Mouse (Mus musculus) c-Kit-positive CD71-positive TER-119-negative erythroid progenitor cells, embryonic 14.5 days (primary cell): ENCODE results near the gene Sp9.

Experiments
- DNase-seq: peaks from one replicate; pipeline ENCODE4 v3.0.0-alpha.2; 2013; ENCODE audit warnings: low read depth

Gene Sp9

DNA sequence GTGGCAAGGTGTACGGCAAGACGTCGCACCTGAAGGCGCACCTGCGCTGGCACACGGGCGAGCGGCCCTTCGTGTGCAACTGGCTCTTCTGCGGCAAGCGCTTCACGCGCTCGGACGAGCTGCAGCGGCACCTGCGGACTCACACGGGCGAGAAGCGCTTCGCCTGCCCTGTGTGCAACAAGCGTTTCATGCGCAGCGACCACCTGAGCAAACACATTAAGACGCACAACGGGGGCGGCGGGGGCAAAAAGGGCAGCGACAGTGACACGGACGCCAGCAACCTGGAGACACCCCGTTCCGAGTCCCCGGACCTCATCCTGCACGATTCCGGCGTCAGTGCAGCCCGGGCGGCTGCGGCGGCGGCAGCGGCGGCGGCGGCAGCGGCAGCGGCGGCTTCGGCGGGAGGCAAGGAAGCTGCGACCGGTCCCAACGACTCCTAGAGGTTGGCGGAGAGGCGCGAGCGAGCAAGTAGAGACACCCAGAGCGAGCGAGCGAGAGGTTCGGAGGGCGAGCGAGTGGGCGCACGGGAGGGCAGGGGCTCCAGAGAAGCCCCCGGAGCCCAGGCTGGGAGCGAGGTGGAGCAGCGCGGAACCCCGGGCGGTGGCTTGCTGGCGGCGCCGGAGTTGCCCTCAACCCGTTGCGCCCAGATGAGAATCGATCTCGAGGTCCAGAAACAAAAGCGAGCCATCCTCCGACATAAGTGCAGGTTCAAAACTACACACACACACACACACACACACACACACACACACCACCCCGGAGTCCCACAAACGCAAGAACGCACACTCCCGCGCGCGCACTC lies 2.6 kb downstream of the Sp9 start:
- DNase-seq, result no peak

- DNase-seq, result no peak
Observed at GRCm38 (mm10) chr2:73275261-73276040, 3.7 kb downstream of the Sp9 start.

GRCm38 (mm10) chr2:73276141-73276571 lies 4.4 kb downstream of the Sp9 start:
- no peak for DNase-seq

DNA sequence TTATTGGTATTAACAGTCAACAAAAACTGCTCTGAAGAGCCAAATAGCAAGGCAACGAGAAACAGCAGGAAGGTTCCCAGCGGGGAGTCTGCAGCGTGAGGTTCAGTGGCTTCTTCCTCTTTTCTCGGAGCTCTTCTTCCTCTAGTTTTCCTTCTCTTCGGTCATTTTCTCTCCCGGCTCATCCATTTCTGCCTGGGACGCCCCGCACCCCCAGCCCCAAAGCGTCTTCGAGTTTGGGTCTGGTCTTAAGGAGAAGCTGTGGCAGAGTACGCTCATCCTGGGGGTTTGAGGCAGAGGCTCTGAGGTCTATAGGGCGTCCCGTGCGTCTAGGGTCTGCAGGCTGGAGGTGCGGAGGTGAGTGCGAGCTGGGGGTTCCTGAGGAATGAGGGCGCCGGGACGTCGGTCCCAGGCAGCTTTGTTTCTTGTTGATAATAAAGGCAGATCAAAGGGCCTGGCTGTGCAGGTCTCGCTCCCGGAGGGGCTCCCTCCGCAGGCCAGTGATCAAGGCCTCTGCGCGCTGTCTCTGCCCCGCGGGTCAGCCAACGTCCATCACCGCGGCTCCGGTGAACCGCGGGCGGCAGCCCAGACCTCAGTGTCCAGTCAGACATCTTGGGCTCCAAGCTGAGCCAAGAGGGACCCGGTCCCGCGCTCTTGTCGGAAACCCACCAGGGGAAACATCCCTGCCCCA lies 5.4 kb downstream of the Sp9 start:
- DNase-seq, result no peak

DNA sequence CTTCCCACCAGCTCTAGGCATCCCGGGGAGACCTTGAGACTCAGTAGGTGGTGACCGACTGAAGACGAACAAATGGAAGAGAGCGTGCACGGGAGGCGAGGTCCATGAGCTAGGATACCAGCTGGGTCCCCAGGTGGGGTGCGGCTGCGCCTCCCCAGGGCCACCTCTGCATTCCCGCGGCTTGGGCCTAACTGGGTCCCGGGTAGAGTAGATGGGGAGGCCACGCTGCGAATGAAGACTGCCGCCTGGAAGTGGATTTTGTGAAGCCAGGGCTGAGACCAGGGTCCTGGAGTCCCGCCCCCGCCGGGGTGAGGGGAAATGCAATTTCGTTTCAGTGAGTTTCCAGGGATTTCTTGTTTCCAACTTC lies 6.0 kb downstream of the Sp9 start:
- no peak for DNase-seq

- peak; percentile 87 for DNase-seq
Observed at GRCm38 (mm10) chr2:73278131-73278854, 6.6 kb downstream of the Sp9 start.

DNA sequence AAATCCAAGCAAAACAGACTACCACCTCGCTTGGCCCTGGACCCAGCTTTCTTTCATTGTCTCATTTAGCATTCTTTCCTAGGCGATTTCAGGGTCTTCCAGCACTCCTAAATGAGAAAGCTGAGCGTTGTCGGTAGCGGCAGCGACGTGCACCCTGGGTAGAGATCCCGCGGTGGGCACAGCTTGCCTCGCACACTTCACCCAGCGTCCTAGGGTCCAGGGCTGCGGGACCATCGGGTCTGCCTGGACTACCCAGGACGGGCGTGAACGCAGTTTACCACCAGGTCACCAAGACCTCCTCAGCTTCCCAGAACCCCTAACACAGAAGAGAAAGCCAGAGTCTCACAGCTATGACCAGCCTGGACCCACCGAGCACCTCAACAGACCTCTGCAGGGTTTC lies 7.1 kb downstream of the Sp9 start:
- no peak for DNase-seq

- DNase-seq, result no peak
Observed at GRCm38 (mm10) chr2:73279271-73280038, 7.7 kb downstream of the Sp9 start.

DNA sequence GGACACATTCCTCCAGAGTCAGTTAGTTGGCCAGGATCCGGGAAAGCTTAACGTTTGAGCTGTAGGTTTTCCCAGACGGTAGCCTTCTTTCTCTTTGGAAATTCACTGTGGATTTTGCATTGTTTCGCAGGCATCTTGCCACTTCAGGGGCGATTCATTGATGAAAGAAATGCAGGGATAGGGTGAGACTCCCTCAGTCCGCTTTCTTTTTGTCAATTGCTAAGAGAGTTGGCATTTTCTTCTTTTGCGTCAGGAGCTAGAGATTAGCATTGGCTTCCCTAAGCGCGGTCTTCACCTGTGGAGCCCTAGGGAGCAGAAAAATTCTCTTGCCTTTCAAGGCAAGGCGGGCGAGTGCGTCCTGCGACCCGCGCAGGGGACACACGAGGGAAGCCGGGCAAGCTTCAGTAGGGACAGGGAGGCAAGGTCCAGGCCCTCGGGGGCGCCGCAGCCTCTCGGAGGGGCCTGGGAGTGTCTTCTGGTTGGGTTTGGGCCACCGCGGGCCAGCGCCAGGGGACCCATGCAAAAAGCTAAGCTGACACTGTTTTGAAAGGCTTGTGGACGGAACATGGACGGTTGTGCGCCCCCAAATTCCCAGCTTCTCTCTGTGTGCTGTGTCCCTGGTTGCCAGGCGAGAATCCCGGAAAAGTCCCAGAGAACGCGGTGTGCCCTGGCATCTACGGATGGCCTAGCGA lies 8.8 kb downstream of the Sp9 start:
- no peak for DNase-seq

- no peak for DNase-seq
Observed at GRCm38 (mm10) chr2:73281048-73281661, 9.4 kb downstream of the Sp9 start.

DNA sequence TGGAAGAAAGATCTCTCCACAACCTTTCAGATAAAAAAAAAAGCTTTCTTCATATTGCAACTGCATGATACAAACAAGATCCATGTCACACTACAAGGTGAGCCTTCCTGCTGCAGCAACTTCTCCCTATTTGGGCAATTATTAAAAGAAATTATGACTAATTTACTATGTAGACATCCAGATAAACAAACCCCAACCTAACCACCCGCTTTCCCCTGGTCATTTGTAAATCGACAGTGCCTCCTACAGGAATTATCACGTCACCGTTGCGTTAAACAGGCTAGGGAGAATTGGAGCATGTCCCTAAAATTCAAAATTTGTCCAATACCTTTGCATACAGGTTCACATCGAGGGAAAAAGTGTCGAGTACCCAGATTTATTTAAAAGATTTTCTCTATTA lies 10.0 kb downstream of the Sp9 start:
- no peak for DNase-seq

- DNase-seq, result no peak
Observed at GRCm38 (mm10) chr2:73285630-73286029, 13.9 kb downstream of the Sp9 start.

DNA sequence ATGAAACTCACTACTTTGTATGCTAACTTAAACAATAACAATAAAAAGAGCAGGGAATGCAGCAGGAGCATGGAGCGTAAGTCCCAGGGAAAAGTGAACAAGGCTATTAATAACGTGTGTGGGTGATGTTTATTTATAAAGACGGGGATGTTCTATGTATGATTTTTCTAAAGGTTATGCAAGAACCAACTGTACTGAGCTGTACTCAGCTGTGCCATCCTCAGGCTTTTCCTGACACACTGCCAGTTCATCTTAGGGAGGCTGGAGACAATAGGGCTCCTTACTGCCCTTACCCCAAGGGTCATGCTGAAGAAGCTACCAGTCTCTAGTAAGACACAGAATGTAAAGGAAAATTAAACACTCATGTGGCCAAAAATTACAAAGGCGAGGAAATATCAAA lies 19.4 kb downstream of the Sp9 start:
- no peak for DNase-seq

DNA sequence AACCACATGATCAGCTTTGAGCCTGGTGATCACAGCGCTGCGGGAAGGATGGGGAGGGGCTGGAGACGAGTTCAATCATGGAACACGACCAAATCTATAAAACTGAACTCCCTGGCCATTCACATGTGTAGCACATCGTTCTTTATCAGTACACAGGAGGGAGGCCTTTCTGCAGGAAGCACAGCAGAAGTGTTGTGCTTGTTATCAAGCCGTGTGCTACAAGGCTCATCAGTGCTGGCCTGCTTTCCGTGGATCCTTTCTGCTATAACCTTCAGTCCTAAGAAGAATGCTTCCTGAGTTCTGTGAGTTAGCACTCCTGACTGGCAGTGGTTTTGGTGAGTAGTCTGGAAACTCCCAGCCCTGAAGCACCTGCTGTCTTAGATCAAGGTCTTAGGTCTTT lies 23.3 kb downstream of the Sp9 start:
- no peak for DNase-seq

- DNase-seq, result no peak
Observed at GRCm38 (mm10) chr2:73298154-73298553, 26.4 kb downstream of the Sp9 start.

DNA sequence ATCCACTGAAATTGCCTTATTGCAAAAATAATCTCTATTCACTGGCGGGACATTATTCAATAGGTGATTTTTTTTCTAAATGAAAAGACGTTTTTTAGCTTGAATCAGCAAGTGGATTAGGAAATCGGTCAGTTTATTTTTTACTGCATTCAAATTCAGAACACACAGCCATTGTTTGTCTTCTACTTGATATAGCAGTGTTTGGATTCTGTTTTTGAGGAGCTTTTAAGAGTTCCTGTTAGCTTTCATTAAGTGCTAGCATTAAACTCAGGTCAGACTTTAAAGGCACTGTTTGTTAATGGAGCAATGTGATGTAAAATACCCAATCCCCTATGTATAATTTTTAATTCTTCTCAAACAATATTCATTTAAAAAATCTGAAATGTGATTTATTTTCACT lies 27.1 kb downstream of the Sp9 start:
- DNase-seq, result no peak

DNA sequence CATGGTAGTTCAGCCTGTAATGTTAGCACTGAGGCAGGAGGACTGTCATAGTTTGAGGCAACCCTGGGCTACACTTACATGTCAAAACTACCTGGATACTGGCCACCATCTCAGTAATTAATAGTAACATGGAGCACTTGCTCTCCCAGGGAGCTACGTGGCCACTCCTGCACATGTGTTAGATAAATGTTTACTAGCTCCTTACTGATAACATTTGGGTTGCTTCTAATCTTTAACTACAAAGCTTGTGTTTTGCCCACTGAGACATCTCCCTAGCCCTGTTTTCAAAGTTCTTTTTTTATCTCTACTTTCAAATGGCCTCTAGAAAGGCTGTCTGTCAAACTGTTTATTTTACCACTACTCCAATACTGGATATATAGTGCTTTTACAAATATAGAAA lies 30.3 kb downstream of the Sp9 start:
- peak; percentile 49 for DNase-seq

DNA sequence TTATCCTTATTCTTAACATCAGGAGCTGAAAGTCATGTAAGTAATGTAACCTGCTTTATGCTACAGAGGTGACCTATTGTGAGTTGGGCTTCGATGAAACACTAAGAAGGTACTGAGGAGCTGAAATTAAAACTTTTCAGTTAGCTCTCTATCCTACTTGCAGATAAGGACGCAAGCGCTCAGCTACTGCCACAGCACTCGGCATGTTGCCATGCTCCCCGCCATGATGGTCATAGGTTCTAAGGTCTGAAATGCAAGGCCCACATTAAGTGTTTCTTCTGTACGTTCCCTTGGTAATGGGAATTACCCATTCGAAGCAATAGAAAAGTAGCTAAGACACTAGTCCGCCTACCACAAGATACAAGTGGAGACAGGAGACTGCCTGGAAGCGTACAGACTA lies 31.0 kb downstream of the Sp9 start:
- no peak for DNase-seq

GRCm38 (mm10) chr2:73304506-73304905 lies 32.8 kb downstream of the Sp9 start:
- DNase-seq, result no peak

GRCm38 (mm10) chr2:73306006-73306405 lies 34.3 kb downstream of the Sp9 start:
- no peak for DNase-seq
